Mouse (Mus musculus) testis, adult 2 months (tissue): Measurements from ENCODE around the gene Ccr5. TPM values are rescaled to one million over a fixed set of nuclear protein-coding genes. Genes with fewer than 3 reads are reported as not detected.

Experiments
- H3K27ac ChIP-seq: fragments of 200-500 bp; 2 replicates; pipeline ENCODE4 v1.5.1; 2012; ENCODE audit warnings: low read depth, low read length; ENCODE audit not compliant: control insufficient read depth, insufficient read depth
- H3K27me3 ChIP-seq: fragments of 200-500 bp; 2 replicates; pipeline ENCODE4 v1.6.1; 2012; ENCODE audit warnings: mild to moderate bottlenecking, low read length, moderate library complexity; ENCODE audit not compliant: control insufficient read depth, insufficient read depth
- H3K36me3 ChIP-seq: fragments of 200-500 bp; 2 replicates; pipeline ENCODE4 v1.6.1; 2012; ENCODE audit warnings: mild to moderate bottlenecking, low read length; ENCODE audit not compliant: control insufficient read depth, insufficient read depth
- H3K4me1 ChIP-seq: fragments of 200-500 bp; 2 replicates; pipeline ENCODE4 v1.6.1; 2012; ENCODE audit warnings: low read length; ENCODE audit not compliant: control insufficient read depth, insufficient read depth
- H3K4me3 ChIP-seq: fragments of 200-500 bp; 2 replicates; pipeline ENCODE4 v1.5.1; 2012; ENCODE audit warnings: low read depth, mild to moderate bottlenecking, low read length, moderate library complexity, mixed read lengths; ENCODE audit not compliant: control insufficient read depth
- CTCF ChIP-seq: fragments of 200-500 bp; IDR thresholded peaks from 2 replicates; pipeline ENCODE4 v1.5.1; 2012; ENCODE audit warnings: low read depth, mild to moderate bottlenecking, inconsistent platforms, low read length, moderate library complexity; ENCODE audit not compliant: control insufficient read depth, insufficient read depth, insufficient replicate concordance
- POLR2A ChIP-seq: fragments of 200-500 bp; IDR thresholded peaks from 2 replicates; pipeline ENCODE4 v1.6.1; 2012; ENCODE audit warnings: low read depth, mild to moderate bottlenecking, inconsistent platforms, low read length, moderate library complexity; ENCODE audit not compliant: control insufficient read depth
- polyA plus RNA-seq: library from polyadenylated mRNA; depleted of rRNA; stranded (reverse); fragments of >200 nt; gene quantifications from 2 replicates; pipeline ENCODE4 v1.2.3, GENCODE M21; 2012

The Ccr5 gene
- polyA plus RNA-seq, 1 experiment: 0.48 TPM

GRCm38 (mm10) chr9:124103199-124103598 lies 18.1 kb upstream of the Ccr5 start:
- Histone ChIP-seq H3K4me3 (no peak overlapping the region), H3K4me1 (no peaks in the 10 kb centered on the region), H3K27ac (no peak overlapping the region), H3K36me3 (no peaks in the 10 kb centered on the region), H3K27me3 (no peaks in the 10 kb centered on the region)
- TF ChIP-seq CTCF (no peak), POLR2A (no peak)

GRCm38 (mm10) chr9:124105196-124105595 lies 16.1 kb upstream of the Ccr5 start:
- Histone ChIP-seq H3K4me3 (no peak overlapping the region), H3K4me1 (no peaks in the 10 kb centered on the region)
- TF ChIP-seq POLR2A (no peak), CTCF (no peak)

GRCm38 (mm10) chr9:124107232-124107631 lies 14.1 kb upstream of the Ccr5 start:
- TF ChIP-seq POLR2A (no peak), CTCF (no peak)

More at GRCm38 (mm10) chr9:124105196-124105595, 16.1 kb upstream of the Ccr5 start:
- no peaks in the 10 kb centered on the region for H3K36me3 ChIP-seq
- H3K27me3 ChIP-seq: no peaks in the 10 kb centered on the region
- H3K27ac ChIP-seq: no peak overlapping the region

GRCm38 (mm10) chr9:124108356-124109127 lies 12.8 kb upstream of the Ccr5 start:
- H3K27me3 ChIP-seq: no peaks in the 10 kb centered on the region
- no peaks in the 10 kb centered on the region for H3K36me3 ChIP-seq
- H3K4me3 ChIP-seq: no peak overlapping the region
- TF ChIP-seq POLR2A: no peak
- no peak for TF ChIP-seq CTCF
- H3K4me1 ChIP-seq: no peaks in the 10 kb centered on the region
- no peak overlapping the region for H3K27ac ChIP-seq

More at GRCm38 (mm10) chr9:124107232-124107631, 14.1 kb upstream of the Ccr5 start:
- Histone ChIP-seq H3K27ac (no peak overlapping the region), H3K4me1 (no peaks in the 10 kb centered on the region), H3K27me3 (no peaks in the 10 kb centered on the region), H3K36me3 (no peaks in the 10 kb centered on the region), H3K4me3 (no peak overlapping the region)

GRCm38 (mm10) chr9:124111997-124112396 lies 9.3 kb upstream of the Ccr5 start:
- TF ChIP-seq POLR2A: no peak
- TF ChIP-seq CTCF: no peak
- no peaks in the 10 kb centered on the region for H3K27me3 ChIP-seq
- H3K27ac ChIP-seq: no peak overlapping the region
- no peak overlapping the region for H3K4me3 ChIP-seq
- H3K4me1 ChIP-seq: no peaks in the 10 kb centered on the region
- H3K36me3 ChIP-seq: no peaks in the 10 kb centered on the region

- no peak for TF ChIP-seq POLR2A
- no peak for TF ChIP-seq CTCF
These were observed 8.6 kb upstream of the Ccr5 start for GRCm38 (mm10) chr9:124112591-124113239.

GRCm38 (mm10) chr9:124113777-124114176 lies 7.6 kb upstream of the Ccr5 start:
- Histone ChIP-seq H3K4me1 (no peaks in the 10 kb centered on the region), H3K27me3 (no peaks in the 10 kb centered on the region), H3K4me3 (no peak overlapping the region), H3K36me3 (no peaks in the 10 kb centered on the region), H3K27ac (no peak overlapping the region)
- no peak for TF ChIP-seq CTCF

More at GRCm38 (mm10) chr9:124112591-124113239, 8.6 kb upstream of the Ccr5 start:
- H3K27me3 ChIP-seq: no peaks in the 10 kb centered on the region
- no peaks in the 10 kb centered on the region for H3K36me3 ChIP-seq
- H3K4me1 ChIP-seq: no peaks in the 10 kb centered on the region
- no peak overlapping the region for H3K27ac ChIP-seq
- H3K4me3 ChIP-seq: no peak overlapping the region
